Mouse (Mus musculus): ENCODE data around the gene Srgap2. TPM values are rescaled to one million over a fixed set of nuclear protein-coding genes. Genes with fewer than 3 reads are reported as not detected.

Gene Srgap2
- polyA plus RNA-seq, 1 experiment, result 188 TPM

DNA sequence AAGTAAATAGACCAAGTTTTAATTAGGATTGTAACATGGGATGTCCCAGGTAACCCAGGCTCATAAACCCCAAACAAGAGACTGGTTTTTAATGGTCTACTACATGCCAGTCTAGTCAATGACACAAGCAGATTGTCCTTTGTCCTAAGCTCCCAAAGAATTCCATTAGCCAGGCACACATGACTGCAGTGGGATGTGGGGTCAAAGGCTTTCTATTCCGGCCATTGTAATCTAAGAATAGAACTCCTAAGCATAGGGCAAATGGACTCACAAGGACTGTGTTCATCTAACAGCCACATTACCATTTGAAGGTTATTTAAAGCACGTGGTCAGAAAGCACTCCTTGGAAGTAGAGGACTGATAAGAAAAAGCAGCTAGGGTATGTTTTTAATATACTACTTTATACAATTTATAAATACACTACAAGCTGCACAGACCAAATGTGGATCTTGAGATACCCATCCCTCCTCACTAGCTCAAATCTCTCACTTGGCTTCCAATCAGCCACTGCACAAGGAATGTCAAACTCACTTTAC lies 48.3 kb downstream of the Srgap2 start:
- peaks cover 34% of the 10 kb centered on the region for H3K4me1 ChIP-seq (ENCODE audit: control insufficient read depth, insufficient read depth, low read length)
- TF ChIP-seq CTCF (IDR thresholded peaks at IDR 0.05; ENCODE audit: low read depth, low read length) (no peak), POLR2A (IDR thresholded peaks at IDR 0.05; ENCODE audit: borderline replicate concordance, low read depth, low read length) (no peak)
- no peak overlapping the region for H3K27ac ChIP-seq (ENCODE audit: insufficient read depth, low read depth, low read length)
- no peak overlapping the region for H3K4me3 ChIP-seq (ENCODE audit: insufficient read depth, low read length)

DNA sequence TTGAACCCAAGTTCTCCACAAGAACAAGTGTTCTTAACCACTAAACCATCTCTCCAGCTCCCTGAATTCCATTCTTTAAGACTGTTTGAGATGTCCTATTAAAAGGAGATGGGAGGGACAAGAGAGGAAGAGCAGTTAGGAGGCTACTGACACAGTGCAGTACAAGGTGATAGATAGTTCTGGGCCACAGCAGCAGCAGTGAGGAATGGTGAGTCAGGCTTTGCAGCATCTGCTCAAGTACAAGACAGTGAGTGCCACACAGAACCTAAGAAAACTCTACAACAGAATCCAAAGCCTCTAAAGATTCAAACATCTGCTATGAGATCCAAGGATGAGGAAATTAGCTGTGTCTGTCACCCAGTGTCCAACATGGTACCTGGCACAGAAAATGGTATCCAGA lies 51.8 kb downstream of the Srgap2 start:
- Histone ChIP-seq H3K4me1 (ENCODE audit: control insufficient read depth, insufficient read depth, low read length) (peaks cover 34% of the 10 kb centered on the region), H3K4me3 (ENCODE audit: insufficient read depth, low read length) (no peak overlapping the region), H3K27ac (ENCODE audit: insufficient read depth, low read depth, low read length) (peak overlapping the region; percentile 91)
- TF ChIP-seq CTCF (IDR thresholded peaks at IDR 0.05; ENCODE audit: low read depth, low read length) (no peak), POLR2A (IDR thresholded peaks at IDR 0.05; ENCODE audit: borderline replicate concordance, low read depth, low read length) (no peak)

DNA sequence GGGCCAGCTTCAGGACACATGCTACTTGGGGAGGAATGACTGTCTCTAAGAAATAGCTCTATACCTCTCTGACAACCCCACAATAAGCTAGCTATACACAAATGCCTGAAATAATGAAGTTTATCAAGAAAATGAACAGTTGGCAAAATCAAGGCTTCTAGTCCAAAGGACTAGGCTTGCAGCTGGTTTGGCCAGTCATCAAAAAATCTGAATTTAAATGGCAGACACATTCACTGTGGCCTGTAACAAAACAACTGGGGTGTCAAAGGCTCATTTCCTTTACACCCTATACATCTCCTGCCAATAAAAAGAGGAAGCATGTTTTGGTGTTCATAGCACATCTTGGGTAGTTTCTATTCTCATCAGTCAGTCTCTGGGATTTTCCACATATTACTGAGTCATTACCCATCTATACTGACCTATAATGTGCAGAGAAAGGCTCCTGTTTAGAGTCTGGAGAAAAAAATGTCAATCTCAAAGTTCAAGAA lies 53.5 kb downstream of the Srgap2 start:
- Histone ChIP-seq H3K27ac (ENCODE audit: insufficient read depth, low read depth, low read length) (peak overlapping the region; percentile 91), H3K4me3 (ENCODE audit: insufficient read depth, low read length) (no peak overlapping the region), H3K4me1 (ENCODE audit: control insufficient read depth, insufficient read depth, low read length) (peaks cover 43% of the 10 kb centered on the region)
- no peak for TF ChIP-seq POLR2A (IDR thresholded peaks at IDR 0.05; ENCODE audit: borderline replicate concordance, low read depth, low read length)
- no peak for TF ChIP-seq CTCF (IDR thresholded peaks at IDR 0.05; ENCODE audit: low read depth, low read length)

DNA sequence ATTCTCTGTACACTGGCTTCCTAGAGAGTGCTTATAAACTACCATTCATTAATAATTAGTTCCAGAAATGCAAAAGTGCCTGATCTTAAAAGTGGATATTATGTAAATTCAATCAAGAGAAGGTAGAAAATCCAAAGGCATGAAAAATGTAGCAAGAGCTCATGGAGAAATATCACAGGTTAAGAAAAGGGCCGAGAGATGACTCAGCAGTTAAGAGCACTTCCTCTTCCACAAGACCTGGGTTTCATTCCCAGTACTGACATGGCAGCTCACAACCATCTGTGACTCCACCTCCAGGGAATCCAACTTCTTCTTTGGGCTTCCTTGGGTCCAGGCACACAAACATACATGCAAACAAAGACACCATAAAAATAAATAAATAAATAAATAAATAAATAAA lies 56.6 kb downstream of the Srgap2 start:
- no peak for TF ChIP-seq POLR2A (IDR thresholded peaks at IDR 0.05; ENCODE audit: borderline replicate concordance, low read depth, low read length)
- TF ChIP-seq CTCF (IDR thresholded peaks at IDR 0.05; ENCODE audit: low read depth, low read length), result no peak
- H3K4me3 ChIP-seq (ENCODE audit: insufficient read depth, low read length), result no peak overlapping the region
- H3K4me1 ChIP-seq (ENCODE audit: control insufficient read depth, insufficient read depth, low read length), result peaks cover 53% of the 10 kb centered on the region
- peak overlapping the region; percentile 18 for H3K27ac ChIP-seq (ENCODE audit: insufficient read depth, low read depth, low read length)

DNA sequence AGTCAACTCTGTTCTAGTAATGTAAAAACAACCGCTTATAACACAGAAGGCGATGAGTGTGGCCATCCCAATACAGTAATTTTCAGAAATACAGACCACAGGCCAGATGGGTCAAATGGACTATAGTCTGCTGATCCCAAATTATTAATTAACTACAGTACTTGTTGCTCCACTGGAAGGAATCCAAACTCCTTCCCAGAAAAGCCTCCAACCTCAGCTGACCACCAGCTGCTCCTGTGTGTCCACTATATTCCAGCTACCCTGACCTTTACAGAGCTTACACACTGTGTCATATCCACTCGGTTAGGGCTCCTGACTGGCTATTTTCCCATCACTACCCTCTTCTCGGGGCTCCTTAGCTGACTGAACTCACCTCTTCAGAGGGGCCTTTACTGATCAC lies 61.3 kb downstream of the Srgap2 start:
- TF ChIP-seq CTCF (IDR thresholded peaks at IDR 0.05; ENCODE audit: low read depth, low read length) (no peak), POLR2A (IDR thresholded peaks at IDR 0.05; ENCODE audit: borderline replicate concordance, low read depth, low read length) (no peak)
- no peak overlapping the region for H3K27ac ChIP-seq (ENCODE audit: insufficient read depth, low read depth, low read length)
- H3K4me3 ChIP-seq (ENCODE audit: insufficient read depth, low read length), result no peak overlapping the region
- H3K4me1 ChIP-seq (ENCODE audit: control insufficient read depth, insufficient read depth, low read length), result peaks cover 49% of the 10 kb centered on the region

DNA sequence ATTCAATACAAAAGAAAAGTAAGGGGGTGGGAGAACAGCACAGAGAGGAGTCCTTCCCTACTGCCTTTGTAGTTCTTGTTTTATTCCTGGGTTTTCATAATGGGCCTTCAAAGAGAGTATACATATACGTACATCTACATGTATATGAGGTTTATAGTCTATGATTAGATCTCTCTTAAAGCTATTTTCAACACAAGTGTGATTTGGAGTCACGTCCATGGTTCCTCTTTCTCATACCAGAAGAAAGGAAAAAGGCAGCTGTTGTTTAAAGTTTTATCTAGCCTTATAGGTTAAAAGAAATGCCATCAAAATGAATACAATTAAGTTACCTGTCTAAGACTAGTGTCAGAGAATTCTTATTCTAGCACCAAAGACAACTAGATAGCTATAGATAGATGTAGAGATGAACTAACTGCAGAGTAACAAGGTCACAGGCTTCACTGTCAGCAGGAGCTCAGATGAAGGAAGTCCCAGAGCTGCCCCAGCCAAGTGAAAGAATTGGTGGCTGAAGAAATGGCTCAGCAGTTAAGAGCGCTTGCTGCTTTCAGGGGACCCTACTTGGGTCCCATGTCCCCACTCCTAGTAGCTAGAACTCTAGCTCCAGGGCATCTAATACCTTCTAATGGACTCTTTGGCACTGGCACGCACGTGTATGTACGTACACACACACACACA lies 63.1 kb downstream of the Srgap2 start:
- peak overlapping the region; percentile 32 for H3K4me3 ChIP-seq (ENCODE audit: insufficient read depth, low read length)
- peak overlapping the region; percentile 90 for H3K27ac ChIP-seq (ENCODE audit: insufficient read depth, low read depth, low read length)
- H3K4me1 ChIP-seq (ENCODE audit: control insufficient read depth, insufficient read depth, low read length), result peaks cover 42% of the 10 kb centered on the region
- TF ChIP-seq POLR2A (IDR thresholded peaks at IDR 0.05; ENCODE audit: borderline replicate concordance, low read depth, low read length) (no peak), CTCF (IDR thresholded peaks at IDR 0.05; ENCODE audit: low read depth, low read length) (no peak)

DNA sequence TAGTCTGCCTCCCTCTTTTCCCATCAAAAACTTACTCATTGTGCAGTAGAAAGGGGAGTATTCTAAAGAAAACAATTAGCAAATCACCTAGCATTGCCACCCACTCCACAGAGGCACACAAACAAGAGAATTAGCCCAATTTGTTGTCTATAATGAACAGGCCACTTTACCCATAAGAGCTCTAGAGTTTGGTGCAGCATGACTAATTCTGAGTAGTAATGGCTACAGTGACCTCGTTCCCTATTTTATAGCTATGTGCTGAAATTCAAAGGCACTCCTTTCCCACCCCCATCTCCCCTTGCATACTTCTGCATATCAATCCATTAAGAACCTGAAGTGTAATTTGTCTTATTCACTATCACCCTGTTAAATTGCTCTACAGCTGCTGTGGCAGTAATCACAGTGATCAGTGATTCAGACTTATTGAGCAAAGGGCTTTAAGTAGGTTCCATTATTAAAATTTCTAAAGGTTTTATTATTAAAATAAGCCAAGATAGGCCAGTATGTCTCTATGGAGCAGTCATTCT lies 64.5 kb downstream of the Srgap2 start:
- H3K4me1 ChIP-seq (ENCODE audit: control insufficient read depth, insufficient read depth, low read length), result peaks cover 36% of the 10 kb centered on the region
- H3K4me3 ChIP-seq (ENCODE audit: insufficient read depth, low read length), result no peak overlapping the region
- peak overlapping the region; percentile 13; the same call in 1 of the 2 replicates for H3K27ac ChIP-seq (ENCODE audit: insufficient read depth, low read depth, low read length)
- TF ChIP-seq POLR2A (IDR thresholded peaks at IDR 0.05; ENCODE audit: borderline replicate concordance, low read depth, low read length) (no peak), CTCF (IDR thresholded peaks at IDR 0.05; ENCODE audit: low read depth, low read length) (no peak)

DNA sequence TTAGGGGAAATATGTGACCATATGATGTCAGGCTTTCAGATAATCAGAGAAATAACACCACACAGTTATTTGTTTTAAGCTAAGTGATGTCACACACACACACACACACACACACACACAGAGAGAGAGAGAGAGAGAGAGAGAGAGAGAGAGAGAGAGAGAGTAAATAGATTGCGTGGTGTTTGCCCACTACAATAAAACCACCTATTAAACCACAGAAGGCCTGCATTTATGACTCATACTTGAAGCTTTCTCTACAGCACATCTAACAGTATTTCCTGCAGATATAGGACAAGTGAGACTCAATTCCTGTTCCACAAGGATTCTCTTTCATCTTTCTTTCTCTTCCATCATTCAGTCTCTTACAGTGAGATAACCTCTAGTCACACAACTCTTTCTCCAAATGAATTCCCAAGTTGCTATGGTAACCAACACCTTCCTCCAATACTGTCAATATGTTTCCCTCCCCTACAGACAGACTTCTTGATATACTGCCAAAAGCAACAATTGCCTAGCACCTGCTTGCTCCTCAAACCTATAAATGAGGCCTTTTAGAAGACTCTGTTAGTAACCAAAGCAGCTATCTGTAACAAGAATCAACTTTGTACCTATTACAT lies 66.1 kb downstream of the Srgap2 start:
- peaks cover 34% of the 10 kb centered on the region for H3K4me1 ChIP-seq (ENCODE audit: control insufficient read depth, insufficient read depth, low read length)
- H3K4me3 ChIP-seq (ENCODE audit: insufficient read depth, low read length), result no peak overlapping the region
- H3K27ac ChIP-seq (ENCODE audit: insufficient read depth, low read depth, low read length), result no peak overlapping the region
- no peak for TF ChIP-seq POLR2A (IDR thresholded peaks at IDR 0.05; ENCODE audit: borderline replicate concordance, low read depth, low read length)
- no peak for TF ChIP-seq CTCF (IDR thresholded peaks at IDR 0.05; ENCODE audit: low read depth, low read length)

DNA sequence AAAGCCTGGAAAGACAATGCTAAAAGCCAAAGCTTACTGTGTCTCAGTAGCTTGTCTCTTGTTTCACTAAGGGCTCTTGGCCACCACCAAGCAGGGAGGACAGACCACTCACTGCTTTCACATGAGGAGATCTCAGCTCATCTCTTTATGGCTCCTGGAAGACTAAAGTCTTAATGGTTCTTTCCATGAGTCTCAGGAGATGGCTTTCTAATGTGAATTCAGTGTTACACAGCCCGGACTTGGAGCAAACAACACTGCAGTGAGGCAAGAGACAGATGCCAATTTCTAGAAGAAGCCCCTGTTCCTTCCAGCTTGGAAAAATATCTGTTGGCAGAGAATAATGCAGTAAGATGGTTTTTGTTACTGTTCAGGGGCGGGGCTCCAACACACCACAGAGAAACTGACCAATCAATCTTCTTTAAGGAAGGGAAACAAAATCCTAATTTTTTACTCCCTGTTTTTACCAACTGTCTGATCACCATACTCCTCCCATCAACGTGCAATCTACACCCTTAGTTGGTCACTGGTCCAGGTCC lies 71.7 kb downstream of the Srgap2 start:
- TF ChIP-seq CTCF (IDR thresholded peaks at IDR 0.05; ENCODE audit: low read depth, low read length), result no peak
- TF ChIP-seq POLR2A (IDR thresholded peaks at IDR 0.05; ENCODE audit: borderline replicate concordance, low read depth, low read length), result no peak
- no peak overlapping the region for H3K27ac ChIP-seq (ENCODE audit: insufficient read depth, low read depth, low read length)
- H3K4me1 ChIP-seq (ENCODE audit: control insufficient read depth, insufficient read depth, low read length), result peaks cover 24% of the 10 kb centered on the region
- no peak overlapping the region for H3K4me3 ChIP-seq (ENCODE audit: insufficient read depth, low read length)

DNA sequence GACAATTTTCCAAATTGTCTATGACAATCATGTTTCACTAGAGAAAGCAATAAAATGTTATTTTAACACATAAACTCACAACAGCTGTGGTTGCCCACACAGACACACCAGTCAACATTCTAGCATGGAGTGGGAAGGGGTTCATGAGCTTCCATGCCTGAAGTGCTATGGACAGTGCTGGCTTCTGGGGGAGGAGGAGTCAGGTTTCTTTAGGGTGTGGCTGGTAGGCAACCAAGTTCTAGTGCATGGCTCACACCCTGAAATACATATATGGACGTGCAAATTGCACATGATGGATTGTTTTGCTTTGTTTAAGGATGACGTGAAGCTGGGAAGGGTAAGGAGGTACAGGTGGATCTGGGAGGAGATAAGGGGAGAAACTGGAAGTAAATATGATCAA lies 72.8 kb downstream of the Srgap2 start:
- Histone ChIP-seq H3K4me1 (ENCODE audit: control insufficient read depth, insufficient read depth, low read length) (peaks cover 22% of the 10 kb centered on the region), H3K4me3 (ENCODE audit: insufficient read depth, low read length) (no peak overlapping the region)

More for the DNA sequence above, 72.8 kb downstream of the Srgap2 start:
- H3K27ac ChIP-seq (ENCODE audit: insufficient read depth, low read depth, low read length), result no peak overlapping the region
- TF ChIP-seq CTCF (IDR thresholded peaks at IDR 0.05; ENCODE audit: low read depth, low read length), result no peak
- no peak for TF ChIP-seq POLR2A (IDR thresholded peaks at IDR 0.05; ENCODE audit: borderline replicate concordance, low read depth, low read length)

Measured in bone marrow macrophage, adult 2 months (primary cell).